In the genomic region with DNA sequence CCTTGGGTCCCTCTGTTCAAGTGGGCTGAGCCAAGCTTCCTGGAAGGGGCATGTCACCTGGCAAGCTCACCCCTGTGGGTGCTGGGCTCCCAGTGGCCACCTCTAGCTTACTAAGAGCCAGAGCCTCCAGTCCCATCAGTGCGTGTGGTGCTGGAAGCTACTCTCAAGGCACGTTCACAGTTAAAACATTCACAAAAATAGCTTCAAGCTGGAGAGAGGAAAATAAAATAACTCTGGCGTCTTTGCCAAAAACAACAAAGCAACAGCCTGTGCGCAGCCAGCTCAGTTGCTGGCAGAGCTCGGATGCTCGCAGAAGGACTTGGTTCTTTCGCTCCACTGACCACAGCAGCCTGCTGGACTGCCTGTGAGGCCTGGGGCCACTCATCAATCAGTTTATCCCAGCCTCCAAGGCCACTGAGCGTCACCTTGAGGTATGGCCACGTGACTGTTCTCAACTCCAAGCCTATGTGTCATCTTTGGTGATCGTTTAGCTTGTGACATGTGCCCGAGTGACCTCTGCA, we compare ENCODE assay signal across 10 mouse cellular contexts. TPM values are rescaled to one million over a fixed set of nuclear protein-coding genes. Genes with fewer than 3 reads are reported as not detected.
DNase-seq lines count a peak whose midpoint lies in the region; ATAC-seq and TF ChIP-seq lines count a peak whose summit lies in the region.
"Had no signal": no experiment of that assay in that cellular context is flagged by ENCODE, and none has a peak within 500 bp of the region (broad histone marks: within the 10 kb centered on the region; RNA-seq: fewer than 3 reads in every experiment).

No protein-coding gene starts in this region.

- peak; percentile 16 for DNase-seq in embryo, embryonic 10 days (ENCODE audit: low spot score)
- DNase-seq in embryo, embryonic 9.5 days (ENCODE audit: extremely low spot score) = no peak
- DNase-seq in adrenal gland, postnatal 36 days = peak; percentile 83 to 88
- DNase-seq in gastrocnemius, adult 18-20 months (ENCODE audit: low spot score) = peak; percentile 23
- peak; percentile 91 for DNase-seq in kidney, adult 2 months
- DNase-seq in left cerebral cortex, postnatal 4 days = peak; percentile 85
- DNase-seq in right cerebral cortex, postnatal 10 days (ENCODE audit: low spot score in 2 of 2) = peak; percentile 71 to 78
- DNase-seq: liver, embryonic 13.5 days had no signal

- H3K36me3 ChIP-seq in kidney, adult 2 months (ENCODE audit: control insufficient read depth, insufficient read depth, low read length) = no peaks in the 10 kb centered on the region
- H3K36me3 ChIP-seq: liver, embryonic 13.5 days had no signal

- H3K27ac ChIP-seq in kidney, adult 2 months (ENCODE audit: insufficient read depth, low read depth, low read length) = peak overlapping the region; percentile 78
- H3K27ac ChIP-seq: liver, embryonic 13.5 days had no signal

- 9% methylated on average over 11 of the region's 11 CpGs for WGBS in kidney, adult 2 months

- no peak overlapping the region for H3K4me3 ChIP-seq in kidney, adult 2 months (ENCODE audit: insufficient read depth, low read depth, low read length)
- H3K4me3 ChIP-seq: liver, embryonic 13.5 days had no signal

- no peak for ATAC-seq in erythroblast, adult 5-6 weeks (replicated peaks; ENCODE audit: low FRiP score, poor library complexity, severe bottlenecking)

- H3K27me3 ChIP-seq in kidney, adult 2 months (replicated peaks; ENCODE audit: control insufficient read depth, insufficient read depth, low read length) = no peaks in the 10 kb centered on the region
- H3K27me3 ChIP-seq: liver, embryonic 13.5 days had no signal

- no peak for TF ChIP-seq CTCF in kidney, adult 2 months (conservative IDR thresholded peaks at IDR 0.05; ENCODE audit: insufficient read depth, insufficient read length, low read depth, low read length)

- H3K4me1 ChIP-seq in kidney, adult 2 months (ENCODE audit: control insufficient read depth, insufficient read depth, low read length) = peaks cover 6% of the 10 kb centered on the region; the same call in 1 of the 2 replicates

- no peak for TF ChIP-seq POLR2A in kidney, adult 2 months (IDR thresholded peaks at IDR 0.05; ENCODE audit: low read depth, low read length)

- intact Hi-C loops in left cerebral cortex, postnatal 4 days (cut with DNase I) = no loop called here

RNA-seq across cellular contexts. Expression of a gene that starts 19.0 kb away (rescaled TPM):
- not detected for total RNA-seq in adrenal gland, postnatal 36 days (2021)
- total RNA-seq in gastrocnemius, adult 18-20 months (2021) = not detected
- 0.27 TPM in 1 of 2 replicates, not detected in the other for polyA plus RNA-seq in kidney, adult 2 months (2012; rRNA removed)
- total RNA-seq in left cerebral cortex, postnatal 4 days (2021) = not detected
- total RNA-seq in erythroblast, adult 5-6 weeks (2015; ENCODE audit: low replicate concordance) = not detected in 2 replicates
- total RNA-seq in erythroblast, adult 5-6 weeks (2017; ENCODE audit: low replicate concordance) = not detected in 2 replicates
- polyA plus RNA-seq: liver, embryonic 13.5 days; stomach, embryonic 16.5 days had no signal
